Mouse (Mus musculus) C2C12 (cell line): Measurements from ENCODE around the gene Gm10840.

Experiments
- CEBPB ChIP-seq: IDR thresholded peaks from one replicate; pipeline ENCODE4 v1.6.1; 2011; ENCODE audit warnings: low read depth, mild to moderate bottlenecking, control low read depth, moderate library complexity
- CTCF ChIP-seq: IDR thresholded peaks from one replicate; pipeline ENCODE4 v1.5.1; 2011; ENCODE audit not compliant: control insufficient read depth, insufficient read depth, insufficient read length
- FOSL1 ChIP-seq: IDR thresholded peaks from one replicate; pipeline ENCODE4 v1.8.0; 2011; ENCODE audit warnings: mild to moderate bottlenecking, low read length; ENCODE audit not compliant: poor library complexity, insufficient read depth, severe bottlenecking
- MAX ChIP-seq: IDR thresholded peaks from one replicate; pipeline ENCODE4 v1.6.1; 2011; ENCODE audit warnings: mild to moderate bottlenecking, control low read depth
- MYOD1 ChIP-seq: IDR thresholded peaks from one replicate; pipeline ENCODE4 v1.6.1; 2011; ENCODE audit warnings: low read depth; ENCODE audit not compliant: control insufficient read depth, insufficient read length
- MYOG ChIP-seq: IDR thresholded peaks from one replicate; pipeline ENCODE4 v1.6.1; 2011; ENCODE audit not compliant: control insufficient read depth, insufficient read length; ENCODE audit errors: extremely low read depth
- USF1 ChIP-seq: IDR thresholded peaks from one replicate; pipeline ENCODE4 v1.6.1; 2011; ENCODE audit warnings: low read depth, mild to moderate bottlenecking, control low read depth, moderate library complexity

DNA sequence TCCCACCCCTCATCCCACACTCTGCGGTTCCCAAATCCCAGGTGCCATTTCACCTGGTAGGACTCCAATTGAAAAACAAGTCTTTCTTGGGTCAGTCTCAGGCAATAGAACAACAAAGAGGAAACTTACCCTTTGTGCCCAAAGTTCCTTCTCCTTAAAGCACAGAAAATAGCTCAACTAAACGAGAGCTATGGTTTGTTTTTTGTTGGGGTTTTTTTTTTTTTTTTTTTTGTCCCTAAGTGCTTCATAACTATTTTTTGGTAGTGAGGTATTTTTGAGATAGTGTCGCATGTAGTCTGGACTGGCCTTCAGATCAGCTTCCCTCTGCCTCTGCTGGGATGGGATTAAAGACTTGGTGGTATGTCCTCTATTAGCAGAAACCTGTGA, 33.5 kb downstream of the Gm10840 start:
- TF ChIP-seq CTCF (no peak), MAX (no peak), USF1 (no peak), MYOD1 (no peak), CEBPB (no peak), MYOG (no peak), FOSL1 (no peak)
